Mouse (Mus musculus) kidney, adult 2 months (tissue): ENCODE measurements around the gene Nkain2. TPM values are rescaled to one million over a fixed set of nuclear protein-coding genes. Genes with fewer than 3 reads are reported as not detected.
A peak's percentile ranks its signal among the peaks of the same experiment; 100 is the strongest.

ENCODE experiments used
- DNase-seq: peaks from one replicate; pipeline ENCODE4 v3.0.0; 2021
- H3K27ac ChIP-seq: fragments of 200-500 bp; 2 replicates; pipeline ENCODE4 v1.5.1; 2012; ENCODE audit warnings: low read depth, low read length, control low read depth, inconsistent platforms; ENCODE audit not compliant: insufficient read depth
- H3K27me3 ChIP-seq: fragments of 200-500 bp; replicated peaks from 2 replicates; pipeline ENCODE4 v1.6.1; 2012; ENCODE audit warnings: mild to moderate bottlenecking, moderate library complexity, low read length, inconsistent platforms; ENCODE audit not compliant: control insufficient read depth, insufficient read depth
- H3K36me3 ChIP-seq: fragments of 200-500 bp; 2 replicates; pipeline ENCODE4 v1.6.1; 2012; ENCODE audit warnings: mild to moderate bottlenecking, moderate library complexity, low read length, inconsistent platforms; ENCODE audit not compliant: control insufficient read depth, insufficient read depth
- H3K4me1 ChIP-seq: fragments of 200-500 bp; 2 replicates; pipeline ENCODE4 v1.6.1; 2011; ENCODE audit warnings: low read length; ENCODE audit not compliant: control insufficient read depth, insufficient read depth
- H3K4me3 ChIP-seq: fragments of 200-500 bp; 2 replicates; pipeline ENCODE4 v1.5.1; 2011; ENCODE audit warnings: mild to moderate bottlenecking, low read depth, low read length, control low read depth; ENCODE audit not compliant: insufficient read depth
- CTCF ChIP-seq: fragments of 200-500 bp; conservative IDR thresholded peaks from 2 replicates; pipeline ENCODE4 v1.5.1; 2011; ENCODE audit warnings: low read depth, mild to moderate bottlenecking, control low read depth, low read length, moderate library complexity, mixed read lengths; ENCODE audit not compliant: insufficient read depth, insufficient read length
- POLR2A ChIP-seq: fragments of 200-500 bp; IDR thresholded peaks from one replicate; pipeline ENCODE4 v1.6.1; 2011; ENCODE audit warnings: low read depth, low read length, control low read depth
- WGBS: fragments of 180-500 bp; shearing (Covaris S2); methylation state at CpG from one replicate; pipeline ENCODE4 v1.1.7; 2018; 5-methylcytosine and 5-hydroxymethylcytosine counted together
- polyA plus RNA-seq: library from polyadenylated mRNA; depleted of rRNA; stranded (reverse); fragments of >200 nt; gene quantifications from 2 replicates; pipeline ENCODE4 v1.2.3, GENCODE M21; 2012

Gene Nkain2
- polyA plus RNA-seq, 1 experiment: 0.08 TPM

DNA sequence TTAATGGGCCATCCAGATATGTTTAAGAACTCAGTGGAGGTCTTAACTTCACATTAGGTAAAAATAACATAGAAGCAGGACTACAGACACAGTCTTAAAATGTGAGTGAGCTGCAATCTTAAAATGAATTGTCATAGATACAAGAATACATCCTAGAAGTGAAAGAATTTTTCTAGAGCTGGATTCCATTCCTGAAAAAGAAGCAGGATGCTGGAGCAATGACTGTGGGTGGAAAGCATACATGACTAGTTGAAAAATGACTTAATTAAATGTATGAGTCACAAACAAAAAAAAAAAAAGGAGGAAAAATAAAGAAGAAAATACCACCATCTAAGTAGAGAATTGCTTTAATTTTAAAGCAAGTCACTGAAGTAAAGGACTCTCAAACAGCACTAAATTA is 205.7 kb downstream of the Nkain2 start:
- no peak for DNase-seq
- H3K27ac ChIP-seq: no peak overlapping the region
- no peak overlapping the region for H3K4me3 ChIP-seq
- no peaks in the 10 kb centered on the region for H3K36me3 ChIP-seq
- no peak for TF ChIP-seq CTCF
- TF ChIP-seq POLR2A: no peak
- H3K27me3 ChIP-seq: no peaks in the 10 kb centered on the region
- H3K4me1 ChIP-seq: no peaks in the 10 kb centered on the region

GRCm38 (mm10) chr10:32640256-32640655 is 250.0 kb downstream of the Nkain2 start:
- WGBS: 72% methylated on average over 3 of the region's 3 CpGs
- Histone ChIP-seq H3K27ac (no peak overlapping the region), H3K4me3 (no peak overlapping the region), H3K4me1 (no peaks in the 10 kb centered on the region), H3K36me3 (no peaks in the 10 kb centered on the region), H3K27me3 (no peaks in the 10 kb centered on the region)
- no peak for DNase-seq
- TF ChIP-seq POLR2A: no peak

GRCm38 (mm10) chr10:32639173-32639572 is 251.1 kb downstream of the Nkain2 start:
- peak; percentile 73 for DNase-seq
- Histone ChIP-seq H3K27ac (no peak overlapping the region), H3K36me3 (no peaks in the 10 kb centered on the region), H3K27me3 (no peaks in the 10 kb centered on the region), H3K4me1 (no peaks in the 10 kb centered on the region), H3K4me3 (no peak overlapping the region)
- TF ChIP-seq POLR2A (no peak), CTCF (no peak)

GRCm38 (mm10) chr10:32631043-32631442 is 259.2 kb downstream of the Nkain2 start:
- Histone ChIP-seq H3K4me1 (no peaks in the 10 kb centered on the region), H3K36me3 (no peaks in the 10 kb centered on the region), H3K27ac (no peak overlapping the region), H3K27me3 (no peaks in the 10 kb centered on the region), H3K4me3 (no peak overlapping the region)
- DNase-seq: no peak
- WGBS: 95% methylated on average over 2 of the region's 2 CpGs
- TF ChIP-seq POLR2A (no peak), CTCF (no peak)

DNA sequence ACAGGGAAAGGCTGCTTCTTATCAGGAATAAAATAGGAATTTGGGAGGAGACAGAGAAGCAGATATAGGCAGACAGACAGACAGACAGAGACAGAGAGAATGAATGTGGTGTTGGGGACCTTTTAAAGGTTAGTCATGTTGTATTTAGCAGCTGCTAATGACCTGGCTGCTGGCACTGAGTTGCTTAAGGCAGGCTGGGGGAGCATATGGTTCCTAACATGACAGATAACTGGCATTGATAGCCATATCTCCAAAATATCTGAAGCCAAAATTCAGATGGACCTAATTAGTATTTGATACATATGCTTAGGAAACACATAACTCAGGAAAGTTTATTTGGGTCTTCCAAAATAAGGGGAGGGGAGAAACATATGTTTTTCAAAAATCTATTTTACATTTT is 285.8 kb downstream of the Nkain2 start:
- Histone ChIP-seq H3K27me3 (no peaks in the 10 kb centered on the region), H3K27ac (no peak overlapping the region)

GRCm38 (mm10) chr10:32602798-32603197 is 287.5 kb downstream of the Nkain2 start:
- Histone ChIP-seq H3K36me3 (no peaks in the 10 kb centered on the region), H3K4me1 (no peaks in the 10 kb centered on the region), H3K27me3 (no peaks in the 10 kb centered on the region), H3K4me3 (no peak overlapping the region), H3K27ac (no peak overlapping the region)
- 70% methylated on average over 4 of the region's 4 CpGs for WGBS
- no peak for DNase-seq
- TF ChIP-seq POLR2A (no peak), CTCF (no peak)

More for the DNA sequence above, 285.8 kb downstream of the Nkain2 start:
- TF ChIP-seq CTCF: no peak
- no peak for TF ChIP-seq POLR2A
- no peak overlapping the region for H3K4me3 ChIP-seq
- H3K4me1 ChIP-seq: no peaks in the 10 kb centered on the region
- DNase-seq: no peak
- H3K36me3 ChIP-seq: no peaks in the 10 kb centered on the region

- WGBS: 65% methylated on average over 2 of the region's 2 CpGs
- TF ChIP-seq POLR2A: no peak
- no peak for TF ChIP-seq CTCF
- no peak for DNase-seq
These were observed 295.3 kb downstream of the Nkain2 start for GRCm38 (mm10) chr10:32594998-32595397.

DNA sequence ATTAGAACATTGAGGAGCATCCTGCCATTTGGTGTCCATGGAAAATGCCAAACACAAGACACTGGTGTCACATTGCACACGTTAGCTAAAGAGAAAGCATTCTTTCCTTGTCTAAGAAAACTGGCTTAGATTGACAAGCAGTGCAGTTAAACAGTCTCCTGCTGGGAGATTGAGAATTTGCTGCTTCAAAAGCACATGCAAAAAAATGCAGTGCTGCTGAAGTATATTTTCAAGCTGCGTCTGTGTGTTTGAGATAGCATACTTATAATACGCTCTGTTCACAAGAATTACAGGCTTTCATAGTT is 313.0 kb downstream of the Nkain2 start:
- Histone ChIP-seq H3K4me1 (no peaks in the 10 kb centered on the region), H3K27me3 (no peaks in the 10 kb centered on the region), H3K36me3 (no peaks in the 10 kb centered on the region), H3K4me3 (no peak overlapping the region), H3K27ac (no peak overlapping the region)
- 58% methylated on average over 3 of the region's 3 CpGs for WGBS
- no peak for DNase-seq
- no peak for TF ChIP-seq CTCF
- no peak for TF ChIP-seq POLR2A

More at GRCm38 (mm10) chr10:32594998-32595397, 295.3 kb downstream of the Nkain2 start:
- no peaks in the 10 kb centered on the region for H3K4me1 ChIP-seq
- H3K36me3 ChIP-seq: no peaks in the 10 kb centered on the region
- H3K4me3 ChIP-seq: no peak overlapping the region
- H3K27ac ChIP-seq: no peak overlapping the region
- H3K27me3 ChIP-seq: no peaks in the 10 kb centered on the region
